Mouse (Mus musculus): ENCODE data around the gene Mitf.

The Mitf gene

GRCm38 (mm10) chr6:97821811-97822210 lies 15.0 kb downstream of the Mitf start:
- no peak for DNase-seq (ENCODE audit: low spot score in 2 of 2)

GRCm38 (mm10) chr6:97826642-97827275 lies 19.9 kb downstream of the Mitf start:
- no peak for DNase-seq (ENCODE audit: low spot score in 2 of 2)

GRCm38 (mm10) chr6:97828021-97828420 lies 21.2 kb downstream of the Mitf start:
- no peak for DNase-seq (ENCODE audit: low spot score in 2 of 2)

GRCm38 (mm10) chr6:97828822-97829719 lies 22.2 kb downstream of the Mitf start:
- DNase-seq (ENCODE audit: low spot score in 2 of 2) = no peak

- no peak for DNase-seq (ENCODE audit: low spot score in 2 of 2)
Measured at GRCm38 (mm10) chr6:97832501-97832900, 25.6 kb downstream of the Mitf start.

- no peak for DNase-seq (ENCODE audit: low spot score in 2 of 2)
Measured at GRCm38 (mm10) chr6:97836176-97836575, 29.3 kb downstream of the Mitf start.

- no peak for DNase-seq (ENCODE audit: low spot score in 2 of 2)
Measured at GRCm38 (mm10) chr6:97837711-97838110, 30.9 kb downstream of the Mitf start.

GRCm38 (mm10) chr6:97839568-97839967 lies 32.7 kb downstream of the Mitf start:
- no peak for DNase-seq (ENCODE audit: low spot score in 2 of 2)

GRCm38 (mm10) chr6:97844112-97844511 lies 37.3 kb downstream of the Mitf start:
- no peak for DNase-seq (ENCODE audit: low spot score in 2 of 2)

- DNase-seq (ENCODE audit: low spot score in 2 of 2) = no peak
Measured at GRCm38 (mm10) chr6:97848191-97848857, 41.5 kb downstream of the Mitf start.

- no peak for DNase-seq (ENCODE audit: low spot score in 2 of 2)
Measured at GRCm38 (mm10) chr6:97854236-97854635, 47.4 kb downstream of the Mitf start.

GRCm38 (mm10) chr6:97855420-97856170 lies 48.7 kb downstream of the Mitf start:
- no peak for DNase-seq (ENCODE audit: low spot score in 2 of 2)

- no peak for DNase-seq (ENCODE audit: low spot score in 2 of 2)
Measured at GRCm38 (mm10) chr6:97856502-97856901, 49.6 kb downstream of the Mitf start.

- no peak for DNase-seq (ENCODE audit: low spot score in 2 of 2)
Measured at GRCm38 (mm10) chr6:97857690-97858089, 50.8 kb downstream of the Mitf start.

GRCm38 (mm10) chr6:97866575-97866974 lies 59.7 kb downstream of the Mitf start:
- DNase-seq (ENCODE audit: low spot score in 2 of 2) = no peak

GRCm38 (mm10) chr6:97868005-97868404 lies 61.2 kb downstream of the Mitf start:
- DNase-seq (ENCODE audit: low spot score in 2 of 2) = no peak

- DNase-seq (ENCODE audit: low spot score in 2 of 2) = no peak
Measured at GRCm38 (mm10) chr6:97869953-97870352, 63.1 kb downstream of the Mitf start.

- DNase-seq (ENCODE audit: low spot score in 2 of 2) = no peak
Measured at GRCm38 (mm10) chr6:97871296-97872030, 64.6 kb downstream of the Mitf start.

GRCm38 (mm10) chr6:97873102-97873501 lies 66.2 kb downstream of the Mitf start:
- no peak for DNase-seq (ENCODE audit: low spot score in 2 of 2)

GRCm38 (mm10) chr6:97876990-97877389 lies 70.1 kb downstream of the Mitf start:
- DNase-seq (ENCODE audit: low spot score in 2 of 2) = no peak

- no peak for DNase-seq (ENCODE audit: low spot score in 2 of 2)
Measured at GRCm38 (mm10) chr6:97877492-97877891, 70.6 kb downstream of the Mitf start.

Data from urinary bladder, postnatal 4 days (tissue).